Mouse (Mus musculus): ENCODE measurements at regions not wholly inside any gene's neighbourhood (a gene's known extent, or its start where the extent isn't known, plus 50 kb on each side); places are given as distances from the start of the nearest gene placed in this dataset.

- no peak for TF ChIP-seq CTCF (conservative IDR thresholded peaks at IDR 0.05; ENCODE audit: insufficient read depth, insufficient read length, low read depth, low read length)
- TF ChIP-seq POLR2A (IDR thresholded peaks at IDR 0.05; ENCODE audit: low read depth, low read length): no peak
Measured at GRCm38 (mm10) chr3:31375678-31376077, 65.5 kb upstream of the Slc7a14 start.
